Mouse (Mus musculus): ENCODE measurements around the gene 3110040N11Rik.
"Not testable (repeated sequence)": the region's sequence is repeated elsewhere in the genome, so short reads cannot be mapped to it uniquely, and the experiment has no call there.

The 3110040N11Rik gene

DNA sequence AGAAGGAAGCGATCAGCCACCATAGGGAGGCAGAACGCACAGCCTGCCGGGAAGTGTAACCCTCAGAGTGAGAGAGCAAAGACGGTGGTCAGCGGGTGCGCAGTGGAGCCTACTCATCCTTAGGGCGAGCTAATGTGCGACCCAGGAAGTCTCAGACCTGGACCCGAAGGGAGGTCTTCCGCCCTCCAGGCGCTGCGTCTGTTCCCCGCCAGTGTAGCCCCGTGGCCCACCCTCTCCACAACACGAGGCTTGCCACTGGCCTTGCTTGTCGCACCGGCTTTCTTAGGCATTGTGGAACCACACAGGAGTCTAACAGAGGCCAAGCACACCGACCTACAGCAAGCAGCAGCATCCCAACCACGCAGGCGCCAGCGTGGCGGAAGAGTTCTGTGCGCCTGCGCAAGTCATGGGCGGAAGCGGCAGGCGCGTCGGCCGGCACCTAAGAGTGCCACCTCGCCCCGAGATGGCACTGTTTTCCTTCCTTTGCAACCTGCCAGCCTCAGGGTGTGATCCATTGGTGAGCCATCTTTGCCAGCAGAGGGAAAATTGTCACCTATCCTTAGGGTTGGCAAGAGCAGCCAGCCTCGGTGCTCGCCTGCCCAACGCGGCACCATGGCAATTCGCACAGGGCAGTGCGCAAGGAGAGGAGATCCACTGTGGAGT, at the start of gene 3110040N11Rik:
Gene 3110040N11Rik (minus strand): TSS at position 384 of the 663 bp plus-strand sequence.
- peak; percentile 78 to 80 for DNase-seq (ENCODE audit: low read depth in 2 of 2, low spot score in 2 of 2)

DNA sequence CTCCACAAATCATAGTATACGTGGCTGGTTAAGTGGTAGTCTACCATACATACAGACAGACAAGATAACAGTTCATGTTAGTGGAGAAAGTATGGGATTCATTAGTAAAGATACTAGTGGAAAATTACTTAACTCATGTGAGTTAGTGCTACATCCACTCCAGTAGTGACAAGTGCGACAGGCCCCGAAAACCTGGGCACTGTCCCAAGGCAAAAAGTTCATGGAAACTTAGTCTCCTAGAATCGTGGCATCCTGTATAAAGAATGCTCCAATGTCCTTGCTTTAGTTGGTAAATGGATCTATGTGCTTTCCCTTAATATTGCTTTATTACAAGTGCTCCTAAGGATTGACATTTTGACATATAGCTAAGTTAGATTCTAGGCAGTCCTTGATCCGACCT, 48.5 kb upstream of the 3110040N11Rik start:
- not testable (repeated sequence) for DNase-seq (ENCODE audit: low read depth in 2 of 2, low spot score in 2 of 2)

DNA sequence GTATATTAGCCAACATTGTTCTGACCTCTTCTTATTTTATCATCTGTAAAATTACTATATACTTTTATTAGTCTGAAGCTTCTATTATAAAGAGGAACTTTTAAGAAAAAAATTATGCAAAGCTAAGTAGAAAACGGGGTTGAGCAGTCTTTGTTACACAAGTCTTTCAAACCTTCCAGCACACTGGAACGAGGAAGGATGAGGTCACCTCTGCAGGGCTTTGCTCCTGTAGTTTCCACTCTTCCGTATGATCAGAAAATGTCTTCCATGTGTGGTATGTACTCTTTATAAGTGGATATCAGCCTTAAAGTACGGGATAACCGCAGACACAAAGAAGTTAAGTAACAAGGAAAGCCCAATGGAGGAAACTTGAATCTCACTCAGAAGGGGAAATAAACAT, 46.2 kb upstream of the 3110040N11Rik start:
- no peak for DNase-seq (ENCODE audit: low read depth in 2 of 2, low spot score in 2 of 2)

DNA sequence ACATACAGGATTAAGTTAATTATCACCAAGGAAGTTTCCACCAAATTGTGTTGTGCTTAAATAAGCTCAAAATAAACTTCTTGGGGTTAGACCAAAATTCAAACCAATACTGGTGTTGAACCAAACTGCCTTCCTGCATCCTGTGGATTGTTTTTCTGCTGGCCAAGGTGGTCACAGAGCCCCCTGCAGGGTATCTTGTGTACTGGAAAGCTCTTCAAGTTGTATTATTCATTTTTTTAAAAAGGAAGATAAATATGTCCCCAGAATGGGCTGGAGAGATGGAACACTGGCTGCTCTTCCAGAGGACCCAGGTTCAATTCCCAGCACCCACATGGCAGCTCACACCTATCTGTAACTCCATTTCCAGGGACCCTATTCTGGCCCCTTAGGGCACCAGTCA, 45.6 kb upstream of the 3110040N11Rik start:
- peak in 1 of 2 experiments; percentile 33 for DNase-seq (ENCODE audit: low read depth in 2 of 2, low spot score in 2 of 2)

DNA sequence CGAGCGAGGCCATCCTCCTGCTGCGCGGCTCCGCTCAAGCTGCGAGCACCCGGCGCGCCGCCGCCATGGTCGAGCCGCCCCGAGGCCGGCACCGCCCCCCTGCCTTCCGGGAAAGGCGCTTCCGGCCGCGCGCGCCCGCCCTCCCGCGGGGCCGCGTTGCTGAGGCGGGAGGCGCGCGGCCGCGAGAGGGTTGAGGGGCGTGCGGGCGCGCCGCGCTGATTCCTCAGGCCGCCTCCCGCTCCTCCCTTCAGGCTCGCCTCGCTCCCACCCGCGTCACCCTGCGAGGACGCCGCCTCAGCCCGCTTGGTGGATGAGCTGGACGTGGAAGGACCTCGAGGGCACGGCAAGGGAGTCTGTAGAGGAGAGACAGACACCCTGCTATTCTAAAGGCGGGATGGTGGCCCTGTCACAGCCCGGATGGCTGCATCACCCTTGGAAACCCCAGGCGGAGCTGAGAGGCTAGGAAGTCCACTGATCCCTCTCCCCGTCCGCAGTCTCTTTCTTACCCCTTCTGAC, 40.2 kb upstream of the 3110040N11Rik start, which contains the start of gene Btbd1:
Gene Btbd1 (minus strand): TSS at position 53 of the 516 bp plus-strand sequence.
- peak; percentile 70 to 77 for DNase-seq (ENCODE audit: low read depth in 2 of 2, low spot score in 2 of 2)

DNA sequence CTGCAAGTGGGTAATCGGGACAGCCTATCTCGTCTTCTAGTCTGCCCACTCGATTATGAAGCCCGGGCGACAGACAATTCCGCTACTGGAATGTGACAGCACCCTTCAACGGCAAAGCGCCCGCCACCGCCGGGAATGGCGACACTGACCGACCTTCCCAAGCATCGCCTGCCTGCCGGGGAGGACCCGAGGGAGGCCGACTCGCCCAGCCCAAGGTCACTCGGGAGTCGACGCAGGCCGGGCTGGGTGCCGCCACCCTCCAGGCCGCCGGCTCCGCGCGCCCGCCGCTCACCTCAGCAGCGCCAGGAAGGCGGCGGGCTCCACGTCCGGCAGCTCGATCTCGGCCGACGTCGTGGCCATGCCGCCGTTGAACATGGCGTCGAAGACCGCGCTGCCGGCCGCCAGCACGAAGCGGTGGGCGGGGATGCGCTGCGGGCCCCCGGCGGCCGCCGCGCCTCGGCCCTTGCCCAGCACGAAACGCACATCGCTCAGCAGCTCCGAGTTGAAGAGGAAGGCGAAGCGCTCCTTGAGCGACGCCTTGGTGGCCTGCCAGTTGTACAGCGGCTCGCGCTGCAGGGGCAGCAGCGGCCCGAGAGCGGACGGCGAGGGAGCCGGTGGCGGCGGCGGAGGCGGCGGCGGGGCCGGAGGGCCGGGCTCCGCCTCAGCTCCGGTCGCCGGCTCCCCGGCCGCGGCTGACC, 39.6 kb upstream of the 3110040N11Rik start:
- DNase-seq (ENCODE audit: low read depth in 2 of 2, low spot score in 2 of 2) = peak; percentile 14 to 25

DNA sequence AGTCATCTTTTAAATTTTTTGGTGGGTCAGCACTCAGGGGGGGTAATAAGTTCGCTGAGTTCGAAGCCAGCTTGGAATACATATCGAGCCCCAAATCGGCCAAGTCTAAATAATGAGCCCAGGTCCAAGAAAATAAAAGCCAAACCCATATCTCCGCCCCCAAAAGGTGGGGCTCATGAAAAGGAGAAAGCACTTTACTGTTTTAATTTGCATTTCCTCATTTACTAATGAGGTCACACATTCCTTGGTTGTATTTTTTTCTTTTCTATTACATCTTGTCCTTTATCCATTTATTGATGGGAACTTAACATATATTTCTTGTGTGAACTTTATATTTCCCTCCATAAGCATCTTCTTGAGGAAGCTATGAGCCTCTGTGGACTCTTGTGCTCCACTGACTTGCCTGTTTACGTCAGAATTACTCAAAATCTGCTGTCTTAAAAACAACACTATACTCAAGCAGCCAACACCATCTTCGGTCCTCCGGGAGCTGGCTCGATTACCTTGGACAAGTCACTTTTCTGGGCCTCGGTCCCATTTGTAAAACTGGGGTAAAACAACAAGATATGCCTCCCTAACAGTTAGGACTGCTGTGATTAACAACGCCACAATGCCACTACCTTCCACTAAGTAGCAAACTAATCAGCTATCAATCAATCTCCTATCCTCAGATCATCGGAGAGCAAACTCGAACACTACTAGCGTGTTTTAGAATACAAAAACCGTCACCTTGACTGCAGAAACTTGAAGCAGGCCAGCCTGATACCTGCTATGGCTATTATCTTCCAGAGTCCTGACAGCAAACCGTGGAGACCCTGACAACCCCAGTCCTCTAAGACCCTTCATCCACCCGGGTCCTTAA, 38.8 kb upstream of the 3110040N11Rik start:
- no peak for DNase-seq (ENCODE audit: low read depth in 2 of 2, low spot score in 2 of 2)

DNA sequence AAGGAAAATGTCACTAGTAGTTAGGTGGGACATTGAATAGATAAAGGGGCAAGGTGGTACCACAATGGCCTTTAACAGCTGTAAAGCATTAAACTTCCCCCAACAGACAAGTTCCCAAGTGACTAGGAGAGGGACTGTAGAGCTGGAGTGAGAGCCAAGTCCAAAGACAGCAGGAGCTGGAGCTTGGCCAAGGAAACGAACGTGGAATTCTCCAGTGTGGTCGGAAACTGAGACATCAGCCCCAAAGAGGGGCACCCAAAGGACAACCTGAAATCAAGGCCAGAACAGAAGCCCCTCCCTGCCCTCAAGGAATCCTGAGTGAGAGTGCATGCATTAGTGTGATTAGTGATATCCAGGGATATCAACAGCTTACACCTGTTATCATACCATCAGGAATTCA, 36.1 kb upstream of the 3110040N11Rik start:
- DNase-seq (ENCODE audit: low read depth in 2 of 2, low spot score in 2 of 2) = no peak

DNA sequence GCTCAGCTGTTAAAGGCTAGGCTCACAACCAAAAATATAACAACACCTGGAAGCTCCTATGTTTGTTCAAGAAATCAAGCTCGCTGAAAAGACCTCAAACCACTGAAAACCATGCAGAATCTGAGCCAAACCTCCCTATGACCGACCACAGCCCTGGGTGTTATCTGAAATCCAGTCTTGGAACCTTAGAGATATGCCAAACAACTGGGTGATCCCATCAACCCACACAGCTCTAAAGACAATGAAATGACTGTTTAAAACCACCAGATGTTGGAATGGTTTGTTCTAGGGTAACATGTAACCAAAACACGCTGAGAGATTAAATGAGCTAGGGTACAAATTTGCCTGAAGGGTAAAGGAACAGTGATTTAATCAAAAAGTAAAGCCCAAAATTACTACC, 35.6 kb upstream of the 3110040N11Rik start:
- no peak for DNase-seq (ENCODE audit: low read depth in 2 of 2, low spot score in 2 of 2)

DNA sequence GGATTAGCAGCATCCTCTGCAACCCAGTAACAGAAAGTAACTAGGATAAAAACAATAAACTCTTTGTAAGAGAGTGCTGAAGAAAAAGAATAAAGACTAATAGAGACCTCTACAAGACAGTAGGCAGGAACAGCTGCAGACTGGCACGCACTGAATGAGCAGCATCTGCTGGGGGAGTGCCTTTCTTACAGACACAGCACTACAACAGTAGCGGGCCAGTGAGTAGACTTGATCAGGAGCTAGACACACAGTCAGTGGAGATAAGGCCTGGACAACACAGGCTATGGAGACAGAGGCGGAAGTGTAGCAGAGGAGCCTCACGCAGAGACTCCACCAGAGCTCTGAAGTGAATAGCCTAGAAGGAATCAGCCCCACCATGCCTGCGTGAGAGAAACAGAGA, 16.8 kb upstream of the 3110040N11Rik start:
- no peak for DNase-seq (ENCODE audit: low read depth in 2 of 2, low spot score in 2 of 2)

DNA sequence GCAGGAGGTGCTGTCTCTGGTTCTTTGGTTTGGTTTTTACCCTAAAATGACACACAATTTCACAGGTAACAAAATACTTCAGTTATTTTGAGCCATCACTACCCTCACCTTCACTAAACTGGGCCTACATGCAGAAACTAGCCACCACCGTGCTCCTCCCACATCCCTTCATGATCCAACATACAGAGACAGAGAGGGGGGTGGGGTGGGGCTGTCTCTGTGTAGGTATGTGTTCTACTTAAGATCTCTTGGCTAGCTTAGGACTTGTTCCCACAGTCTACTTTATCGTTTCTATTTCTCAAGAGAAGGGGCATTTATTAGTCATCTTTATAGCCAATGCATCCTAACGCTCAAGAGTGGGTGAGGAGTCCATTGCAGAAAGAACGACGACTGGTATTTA, 742 bp downstream of the 3110040N11Rik start:
- peak in 1 of 2 experiments; percentile 3 for DNase-seq (ENCODE audit: low read depth in 2 of 2, low spot score in 2 of 2)

DNA sequence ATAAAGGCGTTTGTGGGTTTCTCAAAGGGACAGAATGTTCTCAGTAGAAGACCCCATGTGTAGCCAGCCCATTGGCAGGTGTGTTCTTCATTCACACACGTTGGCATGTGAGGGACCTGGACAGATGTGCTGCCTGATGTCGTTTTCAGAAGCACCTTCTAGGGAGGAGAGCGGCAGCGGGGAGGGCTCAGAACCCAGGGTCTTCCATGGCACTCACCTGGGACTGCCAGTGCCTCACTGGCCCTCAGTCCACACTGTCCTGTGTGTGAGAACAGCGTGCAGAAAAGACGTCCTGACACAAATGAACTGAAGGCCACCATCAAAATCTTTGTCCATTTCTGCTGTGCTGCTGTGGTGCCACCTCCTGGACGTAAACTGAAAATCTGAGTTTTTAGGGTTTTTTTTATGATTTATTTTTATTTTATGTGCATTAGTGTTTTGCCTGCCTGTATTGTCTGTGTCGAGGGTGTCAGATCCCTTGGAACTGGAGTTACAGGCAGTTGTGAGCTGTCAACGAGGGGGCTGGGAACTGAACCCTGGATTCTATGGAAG, 11.5 kb downstream of the 3110040N11Rik start:
- no peak for DNase-seq (ENCODE audit: low read depth in 2 of 2, low spot score in 2 of 2)

DNA sequence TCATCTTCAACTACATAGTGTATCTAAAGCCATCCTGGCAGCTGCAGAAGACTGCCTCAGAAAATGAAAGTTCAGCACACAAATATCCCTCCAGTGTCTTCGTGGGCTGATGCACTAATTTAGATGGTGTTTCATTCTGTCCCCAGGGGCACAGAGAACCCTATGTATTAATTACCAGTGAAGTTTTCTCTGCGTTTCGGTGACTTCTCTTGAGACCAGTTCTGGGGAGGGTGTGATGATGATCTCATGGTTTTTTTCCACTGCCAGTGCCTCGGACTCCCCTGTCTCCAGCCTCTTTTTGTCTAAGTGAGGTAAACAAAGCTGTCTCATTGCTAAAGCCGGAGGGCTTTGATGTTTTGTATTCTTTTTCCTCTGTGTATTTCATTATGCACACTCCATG, 14.0 kb downstream of the 3110040N11Rik start:
- DNase-seq (ENCODE audit: low read depth in 2 of 2, low spot score in 2 of 2) = no peak

DNA sequence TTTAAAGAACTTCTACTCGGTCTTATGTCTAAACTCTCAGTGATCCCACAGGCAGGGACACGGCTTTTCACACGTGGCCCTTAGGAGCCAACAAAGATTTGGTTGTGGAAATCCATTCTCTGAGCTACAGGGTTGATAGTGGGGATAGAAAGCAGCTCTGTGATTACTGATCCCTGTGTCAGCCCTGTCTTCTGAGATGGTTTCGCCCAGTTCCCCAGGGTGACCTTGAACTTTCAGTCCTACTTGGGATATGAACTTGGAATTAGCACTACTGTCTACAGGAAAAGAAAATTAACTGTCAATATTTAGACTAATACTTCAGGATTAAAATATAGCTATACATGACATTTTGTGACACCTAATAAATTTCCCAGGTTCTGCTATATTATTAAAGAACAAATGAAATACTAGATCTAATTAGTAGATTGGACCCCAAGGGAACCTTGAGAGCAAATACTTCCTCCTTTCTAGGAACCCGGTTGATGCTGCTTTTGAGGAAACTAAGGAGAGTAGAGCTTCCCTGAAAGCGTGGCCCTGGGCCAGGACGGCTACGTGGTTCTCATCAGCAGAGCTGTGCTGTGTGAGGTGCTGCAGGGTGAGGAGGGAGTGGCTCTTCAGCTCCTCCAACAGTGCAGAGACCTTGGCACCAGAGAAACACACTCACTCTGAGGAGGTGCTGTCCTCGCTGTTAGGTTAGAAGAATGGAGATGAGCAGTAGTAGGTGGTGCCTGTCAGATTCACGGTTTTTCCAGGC, 16.3 kb downstream of the 3110040N11Rik start:
- DNase-seq (ENCODE audit: low read depth in 2 of 2, low spot score in 2 of 2) = no peak

DNA sequence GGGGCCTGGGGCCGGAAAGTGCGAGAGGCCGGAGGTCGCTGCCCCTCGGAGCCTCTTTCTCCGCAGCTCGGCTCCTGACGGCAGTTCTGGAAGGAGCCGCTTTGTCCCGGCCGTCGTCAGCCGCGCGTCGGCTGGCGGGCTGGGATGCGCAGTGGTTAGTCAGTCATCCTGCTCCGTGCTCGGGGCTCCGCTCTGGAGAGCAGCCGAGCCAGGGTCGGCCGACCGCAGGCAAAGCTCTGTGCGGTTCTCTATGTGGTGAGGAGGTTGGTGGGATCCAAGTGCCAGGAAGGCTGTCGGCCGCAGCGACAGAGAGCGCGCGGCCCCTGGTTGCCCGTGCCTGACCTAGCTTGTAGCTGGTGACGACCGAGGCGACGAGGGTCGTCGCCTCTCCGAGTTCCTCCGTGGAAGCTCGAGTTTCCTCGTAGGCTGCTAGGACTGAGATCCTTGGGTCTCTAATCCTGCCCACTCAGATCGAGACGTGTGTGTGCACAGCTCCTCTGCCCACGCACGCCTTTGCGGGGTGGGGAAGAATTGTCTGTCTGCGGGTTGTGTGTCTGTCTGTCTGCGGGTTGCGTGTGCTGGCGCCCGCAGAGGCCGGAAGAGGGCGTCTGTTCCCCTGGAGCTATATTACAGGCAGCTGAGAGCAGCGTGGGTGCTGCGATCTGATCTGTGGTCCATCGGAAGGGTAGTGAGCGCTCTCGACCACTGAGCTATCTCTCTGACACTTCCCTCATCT, 26.0 kb downstream of the 3110040N11Rik start:
- DNase-seq (ENCODE audit: low read depth in 2 of 2, low spot score in 2 of 2) = peak; percentile 53 to 67

DNA sequence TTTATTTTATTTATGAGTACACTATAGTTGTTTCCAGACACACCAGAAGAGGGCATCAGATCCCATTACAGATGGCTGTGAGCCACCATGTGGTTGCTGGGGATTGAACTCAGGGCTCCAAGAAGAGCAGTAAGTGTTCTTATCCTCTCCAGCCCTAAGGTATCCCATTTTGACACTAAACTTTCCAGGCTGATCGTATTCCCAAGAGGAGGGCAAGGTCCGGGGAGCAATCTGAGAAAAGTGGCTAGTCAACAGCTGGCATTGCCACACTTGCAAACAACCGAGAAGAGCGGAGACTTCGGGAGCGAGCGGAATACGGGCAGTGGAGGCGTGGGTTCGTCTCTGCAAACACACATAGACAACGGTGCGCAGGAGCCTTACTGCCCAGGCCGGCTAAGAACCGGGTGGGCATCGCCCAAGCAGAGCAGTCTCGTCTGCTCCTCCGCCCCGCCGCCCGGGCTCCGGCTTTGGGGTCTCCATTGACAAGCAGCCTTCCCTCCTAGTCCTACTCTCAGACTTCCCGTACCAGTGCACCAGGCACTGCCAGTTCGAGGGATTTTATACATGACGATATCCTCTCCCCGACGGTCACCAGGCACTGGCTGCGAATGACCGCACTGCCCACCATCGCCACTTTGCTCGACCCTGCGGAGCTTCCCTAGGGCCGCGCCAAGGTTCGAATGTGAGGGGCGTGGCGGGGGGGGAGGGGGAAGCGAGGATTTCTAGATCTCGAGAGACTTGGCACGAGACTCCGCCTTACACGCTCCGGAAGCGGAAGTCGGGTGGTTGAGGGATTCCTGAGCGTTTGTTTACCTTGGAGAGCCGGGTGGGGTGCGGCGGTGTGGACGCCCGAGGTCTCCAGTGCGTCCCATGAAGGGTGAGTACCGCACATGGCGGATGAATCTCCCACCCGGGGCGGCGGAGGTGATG, 26.8 kb downstream of the 3110040N11Rik start, which contains the start of gene Ramac:
Gene Ramac (plus strand): TSS at position 746 of the 930 bp plus-strand sequence.
- DNase-seq (ENCODE audit: low read depth in 2 of 2, low spot score in 2 of 2) = peak; percentile 74 to 83

DNA sequence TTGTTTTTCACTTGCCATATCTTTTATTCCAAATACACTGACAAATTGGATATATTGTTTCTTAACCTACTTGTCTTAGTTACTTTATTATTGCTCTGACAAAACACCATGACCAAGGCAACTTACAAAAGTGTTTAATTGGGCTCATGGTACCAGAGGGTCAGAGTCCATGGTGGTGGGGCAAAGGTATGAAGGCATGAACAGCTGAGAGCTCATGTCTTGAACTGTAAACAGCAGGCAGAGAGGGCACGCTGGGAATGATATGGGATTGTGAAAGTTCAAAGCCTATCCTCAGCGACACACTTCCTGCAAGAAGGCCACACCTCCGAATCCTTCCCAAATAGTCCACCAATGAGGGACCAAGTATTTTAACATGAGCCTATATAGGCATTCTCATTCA, 41.3 kb downstream of the 3110040N11Rik start:
- no peak for DNase-seq (ENCODE audit: low read depth in 2 of 2, low spot score in 2 of 2)

DNA sequence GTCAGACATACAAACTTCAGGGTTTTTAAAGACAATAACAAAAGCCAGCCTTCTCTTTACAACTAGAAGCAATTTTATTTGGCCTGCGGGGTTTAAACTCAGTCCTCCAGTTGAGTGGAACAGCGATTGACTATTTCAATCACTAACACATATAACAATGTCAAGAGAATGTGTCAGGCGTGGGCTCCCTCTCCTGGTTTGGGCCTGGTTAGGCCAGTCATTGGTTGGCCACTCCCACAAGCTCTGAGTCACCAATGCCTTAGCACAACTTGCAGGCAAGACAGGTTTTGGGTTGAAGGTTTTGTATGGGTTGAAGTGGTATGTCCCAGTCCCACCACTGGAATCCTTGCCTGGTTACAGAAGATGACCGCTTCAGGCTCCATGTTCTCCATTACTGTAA, 45.1 kb downstream of the 3110040N11Rik start:
- DNase-seq (ENCODE audit: low read depth in 2 of 2, low spot score in 2 of 2) = no peak

DNA sequence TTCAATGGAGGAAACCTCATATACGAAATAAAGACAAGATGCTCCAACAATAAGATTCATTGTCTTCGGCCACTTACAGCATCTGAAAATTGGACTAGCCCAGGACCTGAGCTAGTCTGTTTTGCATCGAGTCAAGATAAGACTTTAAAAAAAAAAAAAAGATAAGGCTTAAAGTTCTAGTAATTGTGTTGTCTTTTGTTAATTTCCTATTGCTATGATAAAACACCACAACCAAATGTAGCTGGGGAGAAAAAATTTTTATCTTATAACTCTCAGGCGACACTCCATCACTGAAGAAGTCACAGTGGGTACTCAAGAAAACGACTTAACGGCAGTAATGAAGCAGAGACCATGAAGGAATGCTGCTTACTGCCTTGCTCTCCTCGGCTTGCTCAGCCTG, 49.3 kb downstream of the 3110040N11Rik start:
- DNase-seq (ENCODE audit: low read depth in 2 of 2, low spot score in 2 of 2) = no peak

All from CD8-positive naive resting alpha-beta T cell, adult 2 months (primary cell).